Mouse (Mus musculus) CH12.LX (cell line): ENCODE results near the gene Ccnjl. TPM values are rescaled to one million over a fixed set of nuclear protein-coding genes. Genes with fewer than 3 reads are reported as not detected.

Source experiments
- DNase-seq: peaks from one replicate; pipeline ENCODE4 v3.0.0-alpha.2; 2013; ENCODE audit errors: extremely low read depth
- H3K27ac ChIP-seq: 2 replicates; pipeline ENCODE4 v1.5.1; 2012; ENCODE audit warnings: low read depth, mild to moderate bottlenecking, control low read depth, moderate library complexity; ENCODE audit not compliant: insufficient read depth
- H3K27me3 ChIP-seq: replicated peaks from 2 replicates; pipeline ENCODE3; 2012; ENCODE audit warnings: inconsistent platforms
- H3K36me3 ChIP-seq, 2 experiments: replicated peaks in 1 of 2; 2 replicates each; pipeline versions ENCODE3 to v1.6.1; 2012; ENCODE audit warnings: inconsistent platforms in 1 of 2, low read length in 1 of 2, mild to moderate bottlenecking in 1 of 2, mixed read lengths in 1 of 2, moderate library complexity in 1 of 2; ENCODE audit not compliant: control insufficient read depth in 1 of 2, insufficient read depth in 1 of 2
- H3K4me1 ChIP-seq, 2 experiments: 2 replicates each; pipeline ENCODE4 v1.6.1; 2012; ENCODE audit warnings: inconsistent platforms in 1 of 2, moderate library complexity in 1 of 2; ENCODE audit not compliant: insufficient read depth in 2 of 2, control insufficient read depth in 1 of 2
- H3K4me2 ChIP-seq: 2 replicates; pipeline ENCODE4 v1.6.1; 2012; ENCODE audit warnings: low read depth, mild to moderate bottlenecking, control low read depth; ENCODE audit not compliant: poor library complexity, insufficient read depth, severe bottlenecking
- H3K4me3 ChIP-seq, 3 experiments: fragments of 150-350 bp in 1 of 3; sonication (generic) in 1 of 3; replicated peaks in 1 of 3; 2 replicates each; pipeline versions ENCODE3 to v1.5.1; 2011 to 2012; ENCODE audit warnings: low read depth in 2 of 3, low read length in 2 of 3, mild to moderate bottlenecking in 2 of 3, moderate library complexity in 2 of 3, control low read depth in 1 of 3, improper control_type of control experiment in 1 of 3, inconsistent platforms in 1 of 3, mixed read lengths in 1 of 3; ENCODE audit not compliant: poor library complexity in 1 of 3
- H3K79me2 ChIP-seq: replicated peaks from 2 replicates; pipeline ENCODE4 v1.6.1; 2012; ENCODE audit warnings: mild to moderate bottlenecking, moderate library complexity; ENCODE audit not compliant: control insufficient read depth, poor library complexity, insufficient read depth, severe bottlenecking; ENCODE audit errors: extremely low read depth
- H3K9ac ChIP-seq: 2 replicates; pipeline ENCODE4 v1.6.1; 2012; ENCODE audit warnings: low read depth, mild to moderate bottlenecking, control low read depth, moderate library complexity; ENCODE audit not compliant: insufficient read depth
- H3K9me3 ChIP-seq: replicated peaks from 2 replicates; pipeline ENCODE3; 2012; ENCODE audit warnings: low read length, inconsistent platforms, mixed read lengths
- BHLHE40 ChIP-seq: IDR thresholded peaks from 2 replicates; pipeline ENCODE4 v1.6.1; 2011; ENCODE audit warnings: mild to moderate bottlenecking, low read depth, low read length, improper control_type of control experiment
- CTCF ChIP-seq, 2 experiments: IDR thresholded peaks in 1 of 2; conservative IDR thresholded peaks in 1 of 2; 2 replicates each; pipeline ENCODE4 v1.5.1; 2011 to 2012; ENCODE audit warnings: low read depth in 2 of 2, low read length in 2 of 2, improper control_type of control experiment in 1 of 2, inconsistent platforms in 1 of 2, mild to moderate bottlenecking in 1 of 2, moderate library complexity in 1 of 2
- E2F4 ChIP-seq: IDR thresholded peaks from 2 replicates; pipeline ENCODE4 v1.6.1; 2011; ENCODE audit warnings: low read depth, low read length, improper control_type of control experiment; ENCODE audit not compliant: insufficient replicate concordance
- ELF1 ChIP-seq: IDR thresholded peaks from 2 replicates; pipeline ENCODE4 v1.6.1; 2014; ENCODE audit warnings: low read depth, mild to moderate bottlenecking, inconsistent platforms, low read length, improper control_type of control experiment
- GABPA ChIP-seq: IDR thresholded peaks from 2 replicates; pipeline ENCODE4 v1.6.1; 2012; ENCODE audit warnings: low read depth, low read length, improper control_type of control experiment, inconsistent platforms; ENCODE audit not compliant: insufficient replicate concordance
- HCFC1 ChIP-seq: IDR thresholded peaks from 2 replicates; pipeline ENCODE4 v1.6.1; 2012; ENCODE audit warnings: low read depth, mild to moderate bottlenecking, inconsistent platforms, low read length, improper control_type of control experiment
- JUN ChIP-seq: IDR thresholded peaks from 2 replicates; pipeline ENCODE4 v1.6.1; 2011; ENCODE audit warnings: low read depth, mild to moderate bottlenecking, low read length, improper control_type of control experiment, moderate library complexity; ENCODE audit not compliant: insufficient read depth
- JUND ChIP-seq: conservative IDR thresholded peaks from 2 replicates; pipeline ENCODE4 v1.6.1; 2011; ENCODE audit warnings: low read depth, low read length, improper control_type of control experiment
- KAT2A ChIP-seq: IDR thresholded peaks from 2 replicates; pipeline ENCODE4 v1.6.1; 2012; ENCODE audit warnings: low read length, improper control_type of control experiment, inconsistent platforms; ENCODE audit not compliant: insufficient replicate concordance
- MAX ChIP-seq: IDR thresholded peaks from 2 replicates; pipeline ENCODE4 v1.6.1; 2011; ENCODE audit warnings: low read length, improper control_type of control experiment
- MEF2A ChIP-seq: IDR thresholded peaks from 2 replicates; pipeline ENCODE4 v1.6.1; 2014; ENCODE audit warnings: low read depth, mild to moderate bottlenecking, inconsistent platforms, low read length, improper control_type of control experiment, borderline replicate concordance
- MXI1 ChIP-seq: IDR thresholded peaks from 2 replicates; pipeline ENCODE4 v1.6.1; 2011; ENCODE audit warnings: mild to moderate bottlenecking, low read depth, low read length, improper control_type of control experiment
- MYC ChIP-seq: IDR thresholded peaks from 2 replicates; pipeline ENCODE4 v1.6.1; 2011; ENCODE audit warnings: low read depth, mild to moderate bottlenecking, improper control_type of control experiment, low read length
- POLR2A ChIP-seq: IDR thresholded peaks from 2 replicates; pipeline ENCODE4 v1.6.1; 2011; ENCODE audit warnings: low read depth, mild to moderate bottlenecking, improper control_type of control experiment, low read length
- POLR2AphosphoS2 ChIP-seq: IDR thresholded peaks from 2 replicates; pipeline ENCODE4 v1.6.1; 2011; ENCODE audit warnings: low read depth, low read length, improper control_type of control experiment
- RCOR1 ChIP-seq: conservative IDR thresholded peaks from 2 replicates; pipeline ENCODE4 v1.6.1; 2012; ENCODE audit warnings: low read depth, mild to moderate bottlenecking, inconsistent platforms, low read length, improper control_type of control experiment
- UBTF ChIP-seq: IDR thresholded peaks from 2 replicates; pipeline ENCODE4 v1.6.1; 2012; ENCODE audit warnings: low read depth, mild to moderate bottlenecking, inconsistent platforms, low read length, improper control_type of control experiment, moderate library complexity
- USF1 ChIP-seq: IDR thresholded peaks from 2 replicates; pipeline ENCODE4 v1.6.1; 2014; ENCODE audit warnings: low read depth, mild to moderate bottlenecking, inconsistent platforms, low read length, improper control_type of control experiment
- USF2 ChIP-seq: conservative IDR thresholded peaks from 2 replicates; pipeline ENCODE4 v1.6.1; 2011; ENCODE audit warnings: low read depth, low read length, improper control_type of control experiment
- ZKSCAN1 ChIP-seq: IDR thresholded peaks from 2 replicates; pipeline ENCODE4 v1.6.1; 2012; ENCODE audit warnings: low read depth, inconsistent platforms, low read length, improper control_type of control experiment, borderline replicate concordance
- dilution Hi-C: fragments of 300-500 bp; cut with MboI; formaldehyde crosslinking; loops from 2 replicates; pipeline ENCODE4 v1.14.3; 2020; ENCODE audit warnings: low sequenced_read_pairs; ENCODE audit not compliant: extremely low pct_unique_long_range_greater_than_20kb, extremely low pct_ligation_motif_present
- in situ Hi-C: fragments of 300-500 bp; cut with MboI; formaldehyde crosslinking; loops from 3 replicates; pipeline ENCODE4 v1.14.3; 2019; ENCODE audit warnings: low sequenced_read_pairs, low pct_ligation_motif_present, low pct_unique_long_range_greater_than_20kb, mixed read lengths
- polyA plus RNA-seq: library from polyadenylated mRNA; unstranded; fragments of >175 nt; gene quantifications from 2 replicates; pipeline ENCODE4 v1.2.1, GENCODE M21; 2012; ENCODE audit warnings: low read depth; ENCODE audit not compliant: insufficient read length
- total RNA-seq, 2 experiments: library from RNA; depleted of rRNA; stranded (reverse); fragments of 300-350 nt in 1 of 2; fragments of >200 nt in 1 of 2; gene quantifications; 2 replicates each; pipeline ENCODE4 v1.2.3; 2012 to 2014

Gene Ccnjl
- total and polyA plus RNA-seq, 3 experiments: not detected

DNA sequence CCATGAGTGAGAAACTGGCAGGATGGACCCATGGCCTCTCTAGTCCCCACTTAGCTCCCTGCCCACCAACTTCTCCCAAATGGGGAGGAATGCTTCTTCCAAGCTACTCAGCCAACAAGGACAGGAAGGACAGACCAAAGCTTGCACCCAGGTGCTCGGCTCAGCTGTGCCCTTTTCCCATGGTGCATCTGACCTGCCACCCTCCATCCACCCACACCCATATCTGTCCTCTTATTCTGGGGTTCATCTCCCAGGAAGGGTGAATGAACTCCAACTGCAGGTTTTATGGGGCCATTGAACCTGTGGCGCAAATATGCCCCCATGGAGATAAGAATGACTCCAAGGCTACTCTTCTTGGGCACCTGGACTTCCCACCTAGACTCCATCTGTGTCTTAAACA lies 75.6 kb downstream of the Ccnjl start:
- no peak for DNase-seq
- Histone ChIP-seq H3K27ac (no peak overlapping the region), H3K79me2 (no peaks in the 10 kb centered on the region), H3K9ac (no peak overlapping the region), H3K4me1 (no peaks in the 10 kb centered on the region), H3K4me3 (no peak overlapping the region), H3K27me3 (no peaks in the 10 kb centered on the region), H3K36me3 (no peaks in the 10 kb centered on the region), H3K9me3 (no peaks in the 10 kb centered on the region), H3K4me2 (no peak overlapping the region)
- in situ Hi-C loops (no loop called here), dilution Hi-C loops (no loop called here)
- TF ChIP-seq POLR2AphosphoS2: no peak
- 0 out of 4 replicates have a peak, but pooled peaks of 1 of the 2 experiments have one; percentile 6 for TF ChIP-seq CTCF (conservative IDR thresholded peaks at IDR 0.05 in 1 of 2, IDR thresholded peaks at IDR 0.05 in 1 of 2; ENCODE audit: low read depth in 2 of 2, low read length in 2 of 2)

DNA sequence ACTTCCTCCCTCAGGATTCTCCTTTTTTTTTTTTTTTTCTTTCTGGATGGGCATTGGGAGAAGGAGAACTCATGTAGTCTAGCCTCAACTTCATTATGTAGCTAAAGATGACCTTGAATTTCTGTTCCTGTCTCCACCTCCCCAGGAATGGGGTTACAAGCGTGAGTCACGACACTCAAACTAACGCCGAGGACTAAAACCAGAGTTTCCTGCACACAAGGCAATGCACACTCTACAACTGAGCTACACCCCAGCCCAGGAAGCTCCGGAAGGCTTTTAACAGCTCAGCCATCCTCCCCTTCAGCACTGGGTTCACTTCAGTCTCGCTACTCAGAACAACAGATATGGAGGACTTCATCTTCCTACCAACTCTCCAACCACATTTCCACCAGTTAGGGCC lies 76.3 kb downstream of the Ccnjl start:
- H3K79me2 ChIP-seq: no peaks in the 10 kb centered on the region
- no peak for TF ChIP-seq USF1
- no peak for TF ChIP-seq ELF1
- TF ChIP-seq RCOR1: no peak
- no peak for TF ChIP-seq MAX
- TF ChIP-seq JUND: no peak
- no peak for TF ChIP-seq GABPA
- TF ChIP-seq KAT2A: no peak
- no peak for TF ChIP-seq POLR2A
- no peak for TF ChIP-seq HCFC1
- TF ChIP-seq MEF2A: no peak
- TF ChIP-seq MYC: no peak
- no peak for TF ChIP-seq JUN
- TF ChIP-seq MXI1: no peak
- no peak for TF ChIP-seq ZKSCAN1
- TF ChIP-seq POLR2AphosphoS2: no peak
- TF ChIP-seq USF2: no peak
- TF ChIP-seq UBTF: no peak
- no peak for TF ChIP-seq BHLHE40
- TF ChIP-seq E2F4: no peak
- H3K36me3 ChIP-seq: no peaks in the 10 kb centered on the region
- dilution Hi-C loops (no loop called here), in situ Hi-C loops (no loop called here)
- no peaks in the 10 kb centered on the region for H3K9me3 ChIP-seq
- no peak overlapping the region for H3K27ac ChIP-seq
- no peak for DNase-seq
- no peaks in the 10 kb centered on the region for H3K27me3 ChIP-seq
- no peaks in the 10 kb centered on the region for H3K4me1 ChIP-seq
- no peak overlapping the region for H3K9ac ChIP-seq
- no peak overlapping the region for H3K4me3 ChIP-seq
- H3K4me2 ChIP-seq: no peak overlapping the region
